In the genomic region with DNA sequence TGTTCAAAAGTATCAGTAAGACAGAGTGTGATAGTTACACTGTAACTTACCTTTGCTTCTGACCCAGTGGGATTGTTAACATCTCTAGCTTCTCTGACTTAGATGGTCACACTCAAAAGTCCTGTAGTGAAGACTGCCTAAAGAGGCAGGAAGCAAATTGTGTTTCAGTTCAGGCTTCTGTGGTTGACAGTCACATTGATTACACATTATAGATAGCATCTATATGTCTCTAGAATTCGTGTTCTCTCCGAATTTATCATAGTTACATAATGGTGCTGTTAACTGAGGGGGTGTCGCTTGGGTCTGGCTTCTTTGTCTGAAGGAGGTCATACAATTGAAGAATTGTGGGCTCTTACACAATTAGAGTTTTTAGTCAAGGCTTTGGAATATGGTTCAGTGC, we compare ENCODE assay signal across 9 mouse cellular contexts. TPM values are rescaled to one million over a fixed set of nuclear protein-coding genes. Genes with fewer than 3 reads are reported as not detected.
DNase-seq lines count a peak whose midpoint lies in the region; ATAC-seq lines count a peak whose summit lies in the region.
"Had no signal": no experiment of that assay in that cellular context is flagged by ENCODE, and none has a peak within 500 bp of the region (broad histone marks: within the 10 kb centered on the region; RNA-seq: fewer than 3 reads in every experiment).

No protein-coding gene starts in this region.

- ATAC-seq in kidney, embryonic 14.5 days (ENCODE audit: low FRiP score, low TSS enrichment), result no peak
- ATAC-seq in midbrain, embryonic 16.5 days, result no peak

- H3K9ac ChIP-seq in kidney, embryonic 14.5 days (ENCODE audit: low read depth, low read length), result peak overlapping the region; percentile 99
- peak overlapping the region; percentile 49 for H3K9ac ChIP-seq in midbrain, embryonic 16.5 days (ENCODE audit: low read depth, low read length)

- no peaks in the 10 kb centered on the region for H3K9me3 ChIP-seq in kidney, embryonic 14.5 days (ENCODE audit: control insufficient read depth, low read length)
- H3K9me3 ChIP-seq in embryonic facial prominence, embryonic 10.5 days, result no peaks in the 10 kb centered on the region
- H3K9me3 ChIP-seq in midbrain, embryonic 16.5 days (replicated peaks; ENCODE audit: control insufficient read depth, low read length, poor library complexity, severe bottlenecking), result no peaks in the 10 kb centered on the region

- H3K4me1 ChIP-seq in kidney, embryonic 14.5 days (ENCODE audit: control insufficient read depth, insufficient read depth, low read length), result peaks cover 11% of the 10 kb centered on the region; the same call in 1 of the 2 replicates
- H3K4me1 ChIP-seq in embryonic facial prominence, embryonic 10.5 days, result peaks cover 27% of the 10 kb centered on the region
- H3K4me1 ChIP-seq in midbrain, embryonic 16.5 days (ENCODE audit: control insufficient read depth, insufficient read depth, low read length), result peaks cover 26% of the 10 kb centered on the region

- H3K36me3 ChIP-seq in kidney, embryonic 14.5 days (ENCODE audit: control insufficient read depth, insufficient read depth, low read length), result peaks cover 35% of the 10 kb centered on the region
- peaks cover 41% of the 10 kb centered on the region for H3K36me3 ChIP-seq in embryonic facial prominence, embryonic 10.5 days (replicated peaks)
- H3K36me3 ChIP-seq in midbrain, embryonic 16.5 days (ENCODE audit: control insufficient read depth, insufficient read depth, low read length), result no peaks in the 10 kb centered on the region

- intact Hi-C loops in left cerebral cortex, postnatal 4 days (cut with DNase I), result no loop called here

- no peak overlapping the region for H3K27ac ChIP-seq in kidney, embryonic 14.5 days (ENCODE audit: low read depth, low read length)
- no peak overlapping the region for H3K27ac ChIP-seq in embryonic facial prominence, embryonic 10.5 days (replicated peaks)
- no peak overlapping the region for H3K27ac ChIP-seq in midbrain, embryonic 16.5 days (ENCODE audit: low read length)

- DNase-seq in kidney, adult 11 months, result no peak
- DNase-seq in embryonic facial prominence, embryonic 10.5 days (ENCODE audit: low spot score), result no peak
- peak; percentile 63 for DNase-seq in induced T-regulatory cell, adult 2 months (ENCODE audit: low read depth)
- DNase-seq in left cerebral cortex, adult 9 months (ENCODE audit: low spot score in 2 of 2), result no peak
- no peak for DNase-seq in left cerebral cortex, postnatal 4 days
- no peak for DNase-seq in ovary, postnatal 36 days (ENCODE audit: low spot score)

- 59% methylated on average over 3 of the region's 3 CpGs for WGBS in kidney, embryonic 14.5 days
- 75% methylated on average over 3 of the region's 3 CpGs for WGBS in embryonic facial prominence, embryonic 10.5 days
- 69% methylated on average over 3 of the region's 3 CpGs for WGBS in midbrain, embryonic 16.5 days

- peak overlapping the region; percentile 70 for H3K4me2 ChIP-seq in kidney, embryonic 14.5 days (replicated peaks; ENCODE audit: low read depth, low read length)
- peak overlapping the region; percentile 79 for H3K4me2 ChIP-seq in midbrain, embryonic 16.5 days (ENCODE audit: low read length)

- no peaks in the 10 kb centered on the region for H3K27me3 ChIP-seq in kidney, embryonic 14.5 days (ENCODE audit: control insufficient read depth, insufficient read depth, low read length)
- no peaks in the 10 kb centered on the region for H3K27me3 ChIP-seq in embryonic facial prominence, embryonic 10.5 days (replicated peaks; ENCODE audit: low read depth, poor library complexity, severe bottlenecking)
- no peaks in the 10 kb centered on the region for H3K27me3 ChIP-seq in midbrain, embryonic 16.5 days (ENCODE audit: control insufficient read depth, insufficient read depth, low read depth, low read length)

- H3K4me3 ChIP-seq in kidney, embryonic 14.5 days (ENCODE audit: low read length), result peak overlapping the region; percentile 98
- peak overlapping the region; percentile 99 for H3K4me3 ChIP-seq in embryonic facial prominence, embryonic 10.5 days
- H3K4me3 ChIP-seq in midbrain, embryonic 16.5 days (ENCODE audit: low read depth, low read length), result peak overlapping the region; percentile 99

RNA-seq across cellular contexts. Expression of a gene that starts 1.5 kb away (rescaled TPM):
- polyA plus RNA-seq in kidney, embryonic 14.5 days (2014; fragmentation: Nextera tagmentation; extraction: Ambion mirVana), result 2.2 and 2.8 TPM in 2 replicates
- polyA plus RNA-seq in embryonic facial prominence, embryonic 10.5 days (2016; fragmentation: Nextera tagmentation; extraction: Ambion mirVana), result 3.3 and 3.7 TPM in 2 replicates
- 4.1 and 6.0 TPM in 2 replicates for polyA plus RNA-seq in midbrain, embryonic 16.5 days (2015; fragmentation: Nextera tagmentation; extraction: Ambion mirVana)
- 1 to 10 TPM; 6.1 to 8.3 TPM for total RNA-seq in left cerebral cortex, postnatal 4 days (2021)

RNA-seq across cellular contexts. Expression of a gene that starts 1.5 kb away (rescaled TPM):
- 542 and 571 TPM in 2 replicates for polyA plus RNA-seq in kidney, embryonic 14.5 days (2014; fragmentation: Nextera tagmentation; extraction: Ambion mirVana)
- polyA plus RNA-seq in embryonic facial prominence, embryonic 10.5 days (2016; fragmentation: Nextera tagmentation; extraction: Ambion mirVana), result 609 and 638 TPM in 2 replicates
- 377 and 397 TPM in 2 replicates for polyA plus RNA-seq in midbrain, embryonic 16.5 days (2015; fragmentation: Nextera tagmentation; extraction: Ambion mirVana)
- 100 to 1,000 TPM; 214 to 225 TPM for total RNA-seq in left cerebral cortex, postnatal 4 days (2021)

RNA-seq across cellular contexts. Expression of a gene that starts 28.1 kb away (rescaled TPM):
- polyA plus RNA-seq in kidney, embryonic 14.5 days (2014; fragmentation: Nextera tagmentation; extraction: Ambion mirVana), result not detected in 2 replicates
- not detected in 2 replicates for polyA plus RNA-seq in embryonic facial prominence, embryonic 10.5 days (2016; fragmentation: Nextera tagmentation; extraction: Ambion mirVana)
- polyA plus RNA-seq in midbrain, embryonic 16.5 days (2015; fragmentation: Nextera tagmentation; extraction: Ambion mirVana), result 0.03 and 0.04 TPM in 2 replicates
- total RNA-seq in left cerebral cortex, postnatal 4 days (2021), result not detected
- total RNA-seq: neutrophil, adult 5-6 weeks had no signal

RNA-seq across cellular contexts. Expression of a gene that starts 29.0 kb away (rescaled TPM):
- 12.0 and 12.2 TPM in 2 replicates for polyA plus RNA-seq in kidney, embryonic 14.5 days (2014; fragmentation: Nextera tagmentation; extraction: Ambion mirVana)
- polyA plus RNA-seq in embryonic facial prominence, embryonic 10.5 days (2016; fragmentation: Nextera tagmentation; extraction: Ambion mirVana), result 8.0 and 12.0 TPM in 2 replicates
- polyA plus RNA-seq in midbrain, embryonic 16.5 days (2015; fragmentation: Nextera tagmentation; extraction: Ambion mirVana), result 2.9 and 3.5 TPM in 2 replicates
- total RNA-seq in left cerebral cortex, postnatal 4 days (2021), result not detected

RNA-seq across cellular contexts. Expression of a gene that starts 33.9 kb away (rescaled TPM):
- 522 and 664 TPM in 2 replicates for polyA plus RNA-seq in kidney, embryonic 14.5 days (2014; fragmentation: Nextera tagmentation; extraction: Ambion mirVana)
- 482 and 494 TPM in 2 replicates for polyA plus RNA-seq in embryonic facial prominence, embryonic 10.5 days (2016; fragmentation: Nextera tagmentation; extraction: Ambion mirVana)
- 247 and 265 TPM in 2 replicates for polyA plus RNA-seq in midbrain, embryonic 16.5 days (2015; fragmentation: Nextera tagmentation; extraction: Ambion mirVana)
- 100 to 1,000 TPM; 133 to 149 TPM for total RNA-seq in left cerebral cortex, postnatal 4 days (2021)
